Mouse (Mus musculus) cerebellum, adult 2 months (tissue): ENCODE measurements around the gene Pfkfb4.

Experiments
- CTCF ChIP-seq: fragments of 200-500 bp; IDR thresholded peaks from 2 replicates; pipeline ENCODE4 v1.5.1; 2011; ENCODE audit warnings: low read depth, mild to moderate bottlenecking, control low read depth, low read length, moderate library complexity, borderline replicate concordance; ENCODE audit not compliant: insufficient read depth
- POLR2A ChIP-seq: fragments of 200-500 bp; IDR thresholded peaks from 2 replicates; pipeline ENCODE4 v1.6.1; 2011; ENCODE audit warnings: low read length, control low read depth, borderline replicate concordance; ENCODE audit not compliant: insufficient read depth

GRCm38 (mm10) chr9:109050674-109050997 lies 59.1 kb downstream of the Pfkfb4 start:
- TF ChIP-seq CTCF (no peak), POLR2A (no peak)
